Mouse (Mus musculus): ENCODE measurements around the gene Cldn18. TPM values are rescaled to one million over a fixed set of nuclear protein-coding genes. Genes with fewer than 3 reads are reported as not detected.

Cldn18 gene
- polyA plus RNA-seq (2015; fragmentation: Nextera tagmentation; extraction: Ambion mirVana), result 0.05 and 0.07 TPM in 2 replicates

DNA sequence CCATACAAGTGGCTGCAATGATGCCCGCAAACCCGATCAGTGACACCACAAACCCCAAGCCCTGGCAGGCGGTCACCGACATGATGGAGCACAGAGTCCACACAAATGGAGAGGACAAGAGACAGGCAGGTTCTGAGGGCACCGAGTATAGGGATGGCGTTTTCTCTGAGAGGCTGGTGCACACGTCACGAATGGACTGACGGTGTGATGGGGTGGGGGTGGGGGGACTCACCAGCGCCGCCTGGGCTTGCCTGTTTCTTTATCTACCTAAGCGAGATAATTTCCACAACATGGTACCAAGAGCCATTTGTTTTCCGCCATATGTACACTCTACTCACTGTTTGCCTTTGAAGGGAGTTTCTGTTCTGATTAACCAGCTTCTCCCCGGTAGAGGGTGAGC, at the start of gene Cldn18:
Gene Cldn18 (minus strand): TSS at position 134 of the 400 bp plus-strand sequence.

Other genes starting within 250 kb of the Cldn18 start
- gene Armc8, start 148.4 kb downstream of the Cldn18 start, polyA plus RNA-seq (2015; fragmentation: Nextera tagmentation; extraction: Ambion mirVana), result 12.2 and 13.6 TPM in 2 replicates
- 24.0 and 26.0 TPM in 2 replicates for gene Dbr1, start 141.5 kb downstream of the Cldn18 start, polyA plus RNA-seq (2015; fragmentation: Nextera tagmentation; extraction: Ambion mirVana)
- not detected in 2 replicates for gene A4gnt, start 104.8 kb downstream of the Cldn18 start, polyA plus RNA-seq (2015; fragmentation: Nextera tagmentation; extraction: Ambion mirVana)
- 3.4 and 6.3 TPM in 2 replicates for gene Dzip1l, start 87.8 kb downstream of the Cldn18 start, polyA plus RNA-seq (2015; fragmentation: Nextera tagmentation; extraction: Ambion mirVana)
- not detected in 2 replicates for gene Sox14, start 158.9 kb upstream of the Cldn18 start, polyA plus RNA-seq (2015; fragmentation: Nextera tagmentation; extraction: Ambion mirVana)